Comparison of ENCODE assay signal across 24 mouse cellular contexts in the genomic region with DNA sequence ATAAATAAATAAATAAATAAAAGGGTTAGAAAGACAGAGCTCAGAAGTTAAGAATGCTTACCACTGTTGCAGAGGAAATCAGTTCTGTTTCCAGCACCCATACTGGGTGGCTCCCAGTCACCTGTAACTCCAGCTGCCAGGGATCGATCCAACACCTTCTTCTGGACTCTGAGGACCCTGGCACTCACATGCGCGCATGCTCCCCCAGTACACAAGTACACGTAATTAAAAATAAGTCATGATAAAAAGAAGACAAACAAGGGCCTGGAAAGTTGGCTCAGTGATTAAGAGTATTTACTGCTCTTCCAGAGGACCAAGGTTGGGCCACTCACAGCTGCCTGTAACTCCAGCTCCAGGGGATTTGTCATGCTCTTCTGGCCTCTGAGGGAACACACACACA. TPM values are rescaled to one million over a fixed set of nuclear protein-coding genes. Genes with fewer than 3 reads are reported as not detected.
A peak's percentile ranks its signal among the peaks of the same experiment; 100 is the strongest.
DNase-seq lines count a peak whose midpoint lies in the region; ATAC-seq and TF ChIP-seq lines count a peak whose summit lies in the region.
"Had no signal": no experiment of that assay in that cellular context is flagged by ENCODE, and none has a peak within 500 bp of the region (broad histone marks: within the 10 kb centered on the region; RNA-seq: fewer than 3 reads in every experiment).

No protein-coding gene starts in this region.

- peak overlapping the region; percentile 26; the same call in 1 of the 2 replicates for H3K27ac ChIP-seq in heart, adult 2 months
- no peak overlapping the region for H3K27ac ChIP-seq in liver, adult 2 months (replicated peaks; ENCODE audit: insufficient read depth, low read depth, low read length)
- H3K27ac ChIP-seq in liver, embryonic 12.5 days = peak overlapping the region; percentile 77
- peak overlapping the region; percentile 79 for H3K27ac ChIP-seq in liver, embryonic 16.5 days (ENCODE audit: low read length)
- no peak overlapping the region for H3K27ac ChIP-seq in forebrain, embryonic 16.5 days (ENCODE audit: low read length)
- H3K27ac ChIP-seq: hindbrain, embryonic 15.5 days; layer of hippocampus, adult 2 months; left cerebral cortex, adult 2 months; limb, embryonic 12.5 days had no signal

- peaks cover 1% of the 10 kb centered on the region for H3K4me1 ChIP-seq in heart, adult 2 months (ENCODE audit: control insufficient read depth, insufficient read depth, low read length)
- H3K4me1 ChIP-seq in liver, adult 2 months (ENCODE audit: control insufficient read depth, insufficient read depth, low read length) = peaks cover 13% of the 10 kb centered on the region
- H3K4me1 ChIP-seq in liver, embryonic 12.5 days = peaks cover 59% of the 10 kb centered on the region
- H3K4me1 ChIP-seq in liver, embryonic 16.5 days (ENCODE audit: control insufficient read depth, low read depth, low read length) = peaks cover 41% of the 10 kb centered on the region
- peaks cover 6% of the 10 kb centered on the region; the same call in 1 of the 2 replicates for H3K4me1 ChIP-seq in forebrain, embryonic 16.5 days (replicated peaks; ENCODE audit: control insufficient read depth, insufficient read depth, low read length)

- no peaks in the 10 kb centered on the region for H3K79me2 ChIP-seq in heart, adult 2 months (replicated peaks; ENCODE audit: control insufficient read depth, insufficient read depth, low read length)
- H3K79me2 ChIP-seq in liver, adult 2 months (ENCODE audit: control insufficient read depth, insufficient read depth, low read length) = peaks cover 3% of the 10 kb centered on the region; the same call in 1 of the 2 replicates

- no peak for TF ChIP-seq POLR2A in heart, adult 2 months (IDR thresholded peaks at IDR 0.05; ENCODE audit: insufficient read depth, low read depth, low read length)
- no peak for TF ChIP-seq POLR2A in liver, adult 2 months (IDR thresholded peaks at IDR 0.05; ENCODE audit: extremely low read depth, insufficient read depth, low read length)

- no peak overlapping the region for H3K4me3 ChIP-seq in heart, adult 2 months
- no peak overlapping the region for H3K4me3 ChIP-seq in liver, adult 2 months (ENCODE audit: insufficient read depth, low read depth, low read length)
- no peak overlapping the region for H3K4me3 ChIP-seq in liver, embryonic 12.5 days
- H3K4me3 ChIP-seq in liver, embryonic 16.5 days (ENCODE audit: low read depth, low read length) = no peak overlapping the region
- no peak overlapping the region for H3K4me3 ChIP-seq in forebrain, embryonic 16.5 days (replicated peaks; ENCODE audit: low read length)
- H3K4me3 ChIP-seq: erythroblast, embryonic 14.5 days; hindbrain, embryonic 15.5 days; layer of hippocampus, adult 2 months; left cerebral cortex, adult 2 months; limb, embryonic 12.5 days had no signal

- no peak for TF ChIP-seq CTCF in heart, adult 2 months (IDR thresholded peaks at IDR 0.05)
- no peak for TF ChIP-seq CTCF in liver, adult 2 months (IDR thresholded peaks at IDR 0.05; ENCODE audit: low read depth, low read length)

- H3K4me2 ChIP-seq in liver, embryonic 12.5 days = peak overlapping the region; percentile 94
- H3K4me2 ChIP-seq in liver, embryonic 16.5 days (ENCODE audit: low read depth, low read length) = peak overlapping the region; percentile 4; the same call in 1 of the 2 replicates
- no peak overlapping the region for H3K4me2 ChIP-seq in forebrain, embryonic 16.5 days (ENCODE audit: low read length)
- H3K4me2 ChIP-seq: hindbrain, embryonic 15.5 days; limb, embryonic 12.5 days; lung, embryonic 14.5 days had no signal

- no peaks in the 10 kb centered on the region; the same call in 1 of the 2 replicates for H3K36me3 ChIP-seq in heart, adult 2 months (ENCODE audit: control insufficient read depth, insufficient read depth, low read length)
- H3K36me3 ChIP-seq in liver, adult 2 months (ENCODE audit: control insufficient read depth, insufficient read depth, low read length) = peaks cover 15% of the 10 kb centered on the region; the same call in 1 of the 2 replicates
- peaks cover 53% of the 10 kb centered on the region for H3K36me3 ChIP-seq in liver, embryonic 12.5 days
- peaks cover 15% of the 10 kb centered on the region for H3K36me3 ChIP-seq in liver, embryonic 16.5 days (ENCODE audit: control insufficient read depth, insufficient read depth)
- H3K36me3 ChIP-seq in forebrain, embryonic 16.5 days (ENCODE audit: control insufficient read depth, insufficient read depth) = 0 out of 2 replicates have a peak, but pooled peaks cover 4% of the 10 kb centered on the region

- 55% methylated on average over 4 of the region's 4 CpGs for WGBS in heart, adult 2 months
- WGBS in liver, adult 2 months = 67% methylated on average over 4 of the region's 4 CpGs
- WGBS in liver, embryonic 12.5 days (ENCODE audit: insufficient replicate concordance) = 76% methylated on average over 4 of the region's 4 CpGs
- 81% methylated on average over 4 of the region's 4 CpGs for WGBS in liver, embryonic 16.5 days (ENCODE audit: insufficient replicate concordance)
- WGBS in forebrain, embryonic 16.5 days = 93% methylated on average over 4 of the region's 4 CpGs

- no peak for DNase-seq in heart, adult 2 months
- DNase-seq in heart, postnatal 14 days = no peak
- DNase-seq in liver, adult 2 months (ENCODE audit: extremely low read depth, low read depth, low spot score) = peak; percentile 92
- no peak for DNase-seq in liver
- DNase-seq: adrenal gland, postnatal 25 days; B cell, adult 2 months; cerebellum, adult 2 months; cerebellum, postnatal 14 days; gastrocnemius, postnatal 25 days; heart, postnatal 4 days; kidney, adult 2 months; kidney, postnatal 36 days; lung, embryonic 14.5 days; lung, postnatal 14 days; midbrain, embryonic 14.5 days; thymus, postnatal 4 days had no signal

- intact Hi-C loops in heart, adult 2 months (cut with DNase I) = no loop called here
- intact Hi-C loops in heart, postnatal 14 days (cut with DNase I) = no loop called here

- TF ChIP-seq EP300 in heart, adult 2 months (IDR thresholded peaks at IDR 0.05; ENCODE audit: insufficient read depth, low read depth, low read length) = no peak

- no peaks in the 10 kb centered on the region for H3K27me3 ChIP-seq in heart, adult 2 months (ENCODE audit: control insufficient read depth, insufficient read depth, low read length)
- H3K27me3 ChIP-seq in liver, adult 2 months (ENCODE audit: control insufficient read depth, insufficient read depth, low read length) = no peaks in the 10 kb centered on the region
- no peaks in the 10 kb centered on the region for H3K27me3 ChIP-seq in liver, embryonic 12.5 days (replicated peaks)
- H3K27me3 ChIP-seq in liver, embryonic 16.5 days (ENCODE audit: control insufficient read depth, insufficient read depth, low read depth, low read length) = no peaks in the 10 kb centered on the region
- no peaks in the 10 kb centered on the region; the same call in 1 of the 2 replicates for H3K27me3 ChIP-seq in forebrain, embryonic 16.5 days (replicated peaks; ENCODE audit: control insufficient read depth, insufficient read depth, low read length)
- H3K27me3 ChIP-seq: hindbrain, embryonic 15.5 days; limb, embryonic 12.5 days had no signal

- H3K9ac ChIP-seq in heart, adult 2 months (ENCODE audit: low read depth, low read length) = no peak overlapping the region
- H3K9ac ChIP-seq in liver, adult 2 months (ENCODE audit: low read depth, low read length) = no peak overlapping the region
- H3K9ac ChIP-seq in liver, embryonic 12.5 days = peak overlapping the region; percentile 44; the same call in 1 of the 2 replicates
- peak overlapping the region; percentile 33 for H3K9ac ChIP-seq in liver, embryonic 16.5 days (ENCODE audit: low read depth, low read length)
- no peak overlapping the region for H3K9ac ChIP-seq in forebrain, embryonic 16.5 days (replicated peaks; ENCODE audit: low read depth, low read length)
- H3K9ac ChIP-seq: hindbrain, embryonic 15.5 days; limb, embryonic 12.5 days; lung, embryonic 14.5 days had no signal

- no peaks in the 10 kb centered on the region for H3K9me3 ChIP-seq in liver, embryonic 12.5 days (replicated peaks)
- H3K9me3 ChIP-seq in liver, embryonic 16.5 days (replicated peaks; ENCODE audit: control insufficient read depth, low read length) = no peaks in the 10 kb centered on the region
- H3K9me3 ChIP-seq in forebrain, embryonic 16.5 days (ENCODE audit: control insufficient read depth, low read length) = no peaks in the 10 kb centered on the region
- H3K9me3 ChIP-seq: hindbrain, embryonic 15.5 days; limb, embryonic 12.5 days had no signal

- no peak for ATAC-seq in liver, embryonic 12.5 days
- ATAC-seq in liver, embryonic 16.5 days (ENCODE audit: low read depth) = no peak
- no peak for ATAC-seq in forebrain, embryonic 16.5 days

RNA-seq across cellular contexts. Expression of a gene that starts 4.8 kb away (rescaled TPM):
- 100 to 1,000 TPM; 142 to 170 TPM for total RNA-seq in heart, adult 2 months (2021)
- 28.9 and 62.2 TPM in 2 replicates for polyA plus RNA-seq in heart, adult 2 months (2012; rRNA removed)
- 100 to 1,000 TPM in 1 of 2 experiments, 10 to 100 TPM in 1; 98.2 to 107 TPM for total RNA-seq in heart, postnatal 14 days (2021)
- 36.6 and 77.5 TPM in 2 replicates for total RNA-seq in liver, adult 2 months (2014; rRNA removed)
- polyA plus RNA-seq in liver, adult 2 months (2012; rRNA removed) = 29.1 and 42.3 TPM in 2 replicates
- 70.0 and 70.5 TPM in 2 replicates for polyA plus RNA-seq in liver, embryonic 12.5 days (2016; fragmentation: Nextera tagmentation; extraction: Ambion mirVana)
- polyA plus RNA-seq in liver, embryonic 16.5 days (2015; fragmentation: Nextera tagmentation; extraction: Ambion mirVana) = 45.0 and 45.6 TPM in 2 replicates
- 24.2 and 27.2 TPM in 2 replicates for polyA plus RNA-seq in forebrain, embryonic 16.5 days (2015; fragmentation: Nextera tagmentation; extraction: Ambion mirVana)

Comparison
In these comparisons a context has a peak if more than half of its experiments do, and no peak if none do; other contexts are left out.
1. H3K27ac ChIP-seq: peak in heart, adult 2 months (single experiment), liver, embryonic 12.5 days (single experiment) and liver, embryonic 16.5 days (single experiment); none in liver, adult 2 months (single experiment) and forebrain, embryonic 16.5 days (single experiment).
2. H3K9ac ChIP-seq: peak in liver, embryonic 12.5 days (single experiment) and liver, embryonic 16.5 days (single experiment); none in heart, adult 2 months (single experiment), liver, adult 2 months (single experiment) and forebrain, embryonic 16.5 days (single experiment).